Mouse (Mus musculus) MEL (cell line): ENCODE results near the gene Olfr96. TPM values are rescaled to one million over a fixed set of nuclear protein-coding genes. Genes with fewer than 3 reads are reported as not detected.

Source experiments
- DNase-seq: peaks from one replicate; pipeline ENCODE4 v3.0.0; 2011; ENCODE audit warnings: low read depth, low spot score
- H3K27ac ChIP-seq: 2 replicates; pipeline ENCODE4 v1.5.1; 2012; ENCODE audit warnings: low read depth, mild to moderate bottlenecking, control low read depth, low read length, moderate library complexity; ENCODE audit not compliant: control insufficient read depth
- H3K27me3 ChIP-seq, 2 experiments: fragments of 150-350 bp in 1 of 2; sonication (generic) in 1 of 2; 2 replicates each; pipeline ENCODE4 v1.6.1; 2012; ENCODE audit warnings: low read length in 2 of 2, mild to moderate bottlenecking in 2 of 2, improper control_type of control experiment in 1 of 2, moderate library complexity in 1 of 2; ENCODE audit not compliant: insufficient read depth in 2 of 2, control insufficient read depth in 1 of 2
- H3K36me3 ChIP-seq, 2 experiments: 2 replicates each; pipeline ENCODE4 v1.6.1; 2012 to 2014; ENCODE audit warnings: low read length in 2 of 2, improper control_type of control experiment in 1 of 2, inconsistent platforms in 1 of 2, mild to moderate bottlenecking in 1 of 2; ENCODE audit not compliant: insufficient read depth in 2 of 2, control insufficient read depth in 1 of 2
- H3K4me1 ChIP-seq, 2 experiments: fragments of 150-350 bp in 1 of 2; sonication (generic) in 1 of 2; 2 replicates each; pipeline ENCODE4 v1.6.1; 2012; ENCODE audit warnings: low read length in 2 of 2, improper control_type of control experiment in 1 of 2, mild to moderate bottlenecking in 1 of 2; ENCODE audit not compliant: insufficient read depth in 2 of 2, control insufficient read depth in 1 of 2
- H3K4me3 ChIP-seq, 2 experiments: fragments of 150-350 bp in 1 of 2; sonication (generic) in 1 of 2; 2 replicates each; pipeline ENCODE4 v1.5.1; 2012; ENCODE audit warnings: low read depth in 2 of 2, low read length in 2 of 2, mild to moderate bottlenecking in 2 of 2, moderate library complexity in 2 of 2, control low read depth in 1 of 2, improper control_type of control experiment in 1 of 2; ENCODE audit not compliant: control insufficient read depth in 1 of 2, insufficient read depth in 1 of 2
- H3K79me2 ChIP-seq: 2 replicates; pipeline ENCODE4 v1.6.1; 2012; ENCODE audit warnings: mild to moderate bottlenecking, low read length, moderate library complexity; ENCODE audit not compliant: control insufficient read depth, poor library complexity, insufficient read depth
- H3K9ac ChIP-seq: 2 replicates; pipeline ENCODE4 v1.6.1; 2012; ENCODE audit warnings: low read depth, mild to moderate bottlenecking, control low read depth, low read length, moderate library complexity; ENCODE audit not compliant: control insufficient read depth, poor library complexity, severe bottlenecking
- H3K9me3 ChIP-seq: fragments of 150-350 bp; sonication (generic); replicated peaks from 2 replicates; pipeline ENCODE4 v1.6.1; 2012; ENCODE audit warnings: mild to moderate bottlenecking, low read length, improper control_type of control experiment, moderate library complexity; ENCODE audit not compliant: insufficient read depth
- BHLHE40 ChIP-seq: IDR thresholded peaks from 2 replicates; pipeline ENCODE4 v1.6.1; 2012; ENCODE audit warnings: low read depth, mild to moderate bottlenecking, inconsistent platforms, low read length, improper control_type of control experiment, borderline replicate concordance
- CHD1 ChIP-seq: IDR thresholded peaks from 2 replicates; pipeline ENCODE4 v1.6.1; 2012; ENCODE audit warnings: low read depth, mild to moderate bottlenecking, inconsistent platforms, low read length, improper control_type of control experiment
- CHD2 ChIP-seq: IDR thresholded peaks from 2 replicates; pipeline ENCODE4 v1.6.1; 2011; ENCODE audit warnings: low read length, improper control_type of control experiment
- CTCF ChIP-seq, 3 experiments: IDR thresholded peaks in 2 of 3; conservative IDR thresholded peaks in 1 of 3; 2 replicates each; pipeline ENCODE4 v1.5.1; 2011 to 2012; ENCODE audit warnings: low read length in 3 of 3, low read depth in 2 of 3, mild to moderate bottlenecking in 2 of 3, improper control_type of control experiment in 1 of 3, inconsistent platforms in 1 of 3, mixed read lengths in 1 of 3, moderate library complexity in 1 of 3; ENCODE audit not compliant: control insufficient read depth in 1 of 3, insufficient read depth in 1 of 3, poor library complexity in 1 of 3, severe bottlenecking in 1 of 3
- E2F4 ChIP-seq: IDR thresholded peaks from 2 replicates; pipeline ENCODE4 v1.6.1; 2011; ENCODE audit warnings: low read depth, low read length, improper control_type of control experiment, borderline replicate concordance
- EP300 ChIP-seq, 2 experiments: IDR thresholded peaks; 2 replicates each; pipeline ENCODE4 v1.6.1; 2011; ENCODE audit warnings: improper control_type of control experiment in 2 of 2, low read length in 2 of 2, low read depth in 1 of 2, mild to moderate bottlenecking in 1 of 2
- ETS1 ChIP-seq: IDR thresholded peaks from 2 replicates; pipeline ENCODE4 v1.6.1; 2012; ENCODE audit warnings: low read depth, mild to moderate bottlenecking, inconsistent platforms, low read length, improper control_type of control experiment, moderate library complexity
- GATA1 ChIP-seq: IDR thresholded peaks from 2 replicates; pipeline ENCODE4 v1.6.1; 2011; ENCODE audit warnings: low read depth, low read length, improper control_type of control experiment
- JUND ChIP-seq: IDR thresholded peaks from 2 replicates; pipeline ENCODE4 v1.6.1; 2011; ENCODE audit warnings: low read depth, mild to moderate bottlenecking, improper control_type of control experiment, low read length
- MAFK ChIP-seq: IDR thresholded peaks from 2 replicates; pipeline ENCODE4 v1.6.1; 2011; ENCODE audit warnings: low read depth, mild to moderate bottlenecking, low read length, improper control_type of control experiment, borderline replicate concordance
- MAX ChIP-seq: IDR thresholded peaks from 2 replicates; pipeline ENCODE4 v1.6.1; 2011; ENCODE audit warnings: low read length, improper control_type of control experiment
- NELFE ChIP-seq: IDR thresholded peaks from 2 replicates; pipeline ENCODE4 v1.6.1; 2011; ENCODE audit warnings: low read depth, low read length, improper control_type of control experiment
- RAD21 ChIP-seq: IDR thresholded peaks from 2 replicates; pipeline ENCODE4 v1.6.1; 2011; ENCODE audit warnings: mild to moderate bottlenecking, low read depth, low read length, improper control_type of control experiment
- RCOR1 ChIP-seq: IDR thresholded peaks from 2 replicates; pipeline ENCODE4 v1.6.1; 2012; ENCODE audit warnings: low read depth, mild to moderate bottlenecking, inconsistent platforms, low read length, improper control_type of control experiment
- SIN3A ChIP-seq: IDR thresholded peaks from 2 replicates; pipeline ENCODE4 v1.6.1; 2012; ENCODE audit warnings: low read length, improper control_type of control experiment, inconsistent platforms
- TAL1 ChIP-seq: IDR thresholded peaks from 2 replicates; pipeline ENCODE4 v1.6.1; 2012; ENCODE audit warnings: mild to moderate bottlenecking, inconsistent platforms, low read length, moderate library complexity, mixed read lengths
- TCF12 ChIP-seq: IDR thresholded peaks from 2 replicates; pipeline ENCODE4 v1.6.1; 2014; ENCODE audit warnings: low read depth, mild to moderate bottlenecking, inconsistent platforms, low read length, improper control_type of control experiment, moderate library complexity
- UBTF ChIP-seq: IDR thresholded peaks from 2 replicates; pipeline ENCODE4 v1.6.1; 2012; ENCODE audit warnings: low read depth, mild to moderate bottlenecking, inconsistent platforms, low read length, improper control_type of control experiment, moderate library complexity, borderline replicate concordance; ENCODE audit not compliant: insufficient read depth
- ZC3H11A ChIP-seq: IDR thresholded peaks from 2 replicates; pipeline ENCODE4 v1.6.1; 2012; ENCODE audit warnings: low read depth, mild to moderate bottlenecking, inconsistent platforms, low read length, improper control_type of control experiment
- ZKSCAN1 ChIP-seq: IDR thresholded peaks from 2 replicates; pipeline ENCODE4 v1.6.1; 2012; ENCODE audit warnings: low read depth, mild to moderate bottlenecking, inconsistent platforms, low read length, improper control_type of control experiment, moderate library complexity
- polyA plus RNA-seq, 2 experiments: library from polyadenylated mRNA; stranded (reverse) in 1 of 2; unstranded in 1 of 2; fragments of >175 nt in 1 of 2; fragments of >200 nt in 1 of 2; gene quantifications; 2 replicates each; pipeline versions ENCODE4 v1.2.1 to v1.2.4; 2012; ENCODE audit warnings: low replicate concordance in 2 of 2, low read depth in 1 of 2; ENCODE audit not compliant: insufficient read length in 2 of 2, insufficient read depth in 1 of 2, missing spikeins in 1 of 2
- total RNA-seq: library from RNA; depleted of rRNA; stranded (reverse); fragments of 300-350 nt; gene quantifications from 2 replicates; pipeline ENCODE4 v1.2.3, GENCODE M21; 2012

Olfr96 gene
- total and polyA plus RNA-seq, 3 experiments: not detected

- H3K36me3 ChIP-seq: no peaks in the 10 kb centered on the region
- no peaks in the 10 kb centered on the region; a peak in 1 of 4 replicates for H3K4me1 ChIP-seq
- H3K9ac ChIP-seq: no peak within 1 kb of the TSS
- H3K79me2 ChIP-seq: no peaks in the 10 kb centered on the region
- no peak for TF ChIP-seq CHD1
- TF ChIP-seq BHLHE40: no peak
- H3K27ac ChIP-seq: no peak within 1 kb of the TSS
- no peaks in the 10 kb centered on the region for H3K27me3 ChIP-seq
- DNase-seq: no peak
- no peaks in the 10 kb centered on the region for H3K9me3 ChIP-seq
- H3K4me3 ChIP-seq: no peak within 1 kb of the TSS
Observed at GRCm38 (mm10) chr17:37263626-37264025, 43.7 kb downstream of the Olfr96 start, which contains the start of gene Olfr98. Gene Olfr98, minus strand, starts transcription at chr17:37263749.

DNA sequence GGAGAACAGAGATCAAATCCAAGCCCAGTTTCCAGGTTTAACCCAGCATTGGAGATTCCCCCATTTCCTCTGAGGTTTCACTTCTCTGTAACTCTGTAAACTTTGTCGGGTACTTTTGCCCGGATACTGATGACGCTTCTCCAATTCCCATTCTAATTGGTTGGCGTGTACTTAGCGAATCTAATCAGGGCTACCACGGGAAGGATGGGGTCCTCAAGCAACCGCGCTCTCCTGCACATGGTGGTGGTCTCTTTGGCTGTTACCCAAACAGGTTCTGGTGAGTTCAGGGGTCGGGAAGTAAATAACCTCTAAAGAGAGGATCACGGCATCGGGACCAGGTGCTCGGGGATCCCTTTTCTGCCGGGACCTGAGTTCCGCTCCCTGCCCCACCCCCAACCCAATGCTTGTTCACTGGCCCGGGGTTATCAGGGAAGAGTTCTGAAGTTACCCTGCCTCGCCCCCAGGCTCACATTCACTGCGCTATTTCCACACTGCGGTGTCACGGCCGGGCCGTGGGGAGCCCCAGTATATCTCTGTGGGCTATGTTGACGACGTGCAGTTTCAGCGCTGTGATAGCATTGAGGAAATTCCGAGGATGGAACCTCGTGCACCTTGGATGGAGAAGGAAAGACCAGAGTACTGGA, 50.2 kb downstream of the Olfr96 start, which contains the start of gene H2-M3:
TSS of gene H2-M3 (plus strand) at position 163 of the 644 bp plus-strand sequence.
- H3K27ac ChIP-seq: no peak within 1 kb of the TSS
- H3K79me2 ChIP-seq: no peaks in the 10 kb centered on the region; the same call in 1 of the 2 replicates
- no peaks in the 10 kb centered on the region for H3K9me3 ChIP-seq
- peak; percentile 91 for DNase-seq
- peak within 1 kb of the TSS; percentile 55 for H3K9ac ChIP-seq
- H3K36me3 ChIP-seq: no peaks in the 10 kb centered on the region; a peak in 1 of 4 replicates
- peaks cover 0 to 8% of the 10 kb centered on the region in 2 experiments; a peak in 1 of 4 replicates for H3K4me1 ChIP-seq
- 0 out of 2 replicates have a peak, but pooled peaks have one; percentile 5 for TF ChIP-seq TCF12
- TF ChIP-seq GATA1: peak; percentile 44; the same call in 1 of the 2 replicates
- TF ChIP-seq NELFE: no peak
- no peak for TF ChIP-seq TAL1
- no peak for TF ChIP-seq CTCF (IDR thresholded peaks at IDR 0.05 in 2 of 3, conservative IDR thresholded peaks at IDR 0.05 in 1 of 3; ENCODE audit: control insufficient read depth in 1 of 3, insufficient read depth in 1 of 3, low read depth in 2 of 3, low read length in 3 of 3, poor library complexity in 1 of 3, severe bottlenecking in 1 of 3)
- peak; percentile 46 for TF ChIP-seq BHLHE40
- no peak for TF ChIP-seq JUND
- TF ChIP-seq UBTF: no peak
- TF ChIP-seq CHD2: peak; percentile 94
- 0 out of 2 replicates have a peak, but pooled peaks have one; percentile 6 for TF ChIP-seq ZC3H11A
- TF ChIP-seq ZKSCAN1: no peak
- 0 out of 2 replicates have a peak, but pooled peaks have one; percentile 20 for TF ChIP-seq MAFK
- TF ChIP-seq RCOR1: no peak
- TF ChIP-seq ETS1: peak; percentile 20; the same call in 1 of the 2 replicates
- peak in 1 of 2 experiments; percentile 11; a peak in 1 of 4 replicates for TF ChIP-seq EP300 (IDR thresholded peaks at IDR 0.05; ENCODE audit: low read depth in 1 of 2, low read length in 2 of 2)
- peak; percentile 44; the same call in 1 of the 2 replicates for TF ChIP-seq MAX
- TF ChIP-seq SIN3A: peak; percentile 30
- 0 out of 2 replicates have a peak, but pooled peaks have one; percentile 8 for TF ChIP-seq E2F4
- TF ChIP-seq RAD21: no peak
- no peaks in the 10 kb centered on the region for H3K27me3 ChIP-seq
- H3K4me3 ChIP-seq: peak within 1 kb of the TSS; percentile 82 to 100
